Mouse (Mus musculus): ENCODE measurements around the gene Vsig10. TPM values are rescaled to one million over a fixed set of nuclear protein-coding genes. Genes with fewer than 3 reads are reported as not detected.
"Not testable (repeated sequence)": the region's sequence is repeated elsewhere in the genome, so short reads cannot be mapped to it uniquely, and the experiment has no call there.

Gene Vsig10
- total RNA-seq, 2 experiments from 2014 or later: 2.7 TPM; not detected in 1

- no peak for ATAC-seq (replicated peaks; ENCODE audit: low FRiP score, poor library complexity, severe bottlenecking)
Measured at GRCm38 (mm10) chr5:117302899-117303298, 16.0 kb upstream of the Vsig10 start.

DNA sequence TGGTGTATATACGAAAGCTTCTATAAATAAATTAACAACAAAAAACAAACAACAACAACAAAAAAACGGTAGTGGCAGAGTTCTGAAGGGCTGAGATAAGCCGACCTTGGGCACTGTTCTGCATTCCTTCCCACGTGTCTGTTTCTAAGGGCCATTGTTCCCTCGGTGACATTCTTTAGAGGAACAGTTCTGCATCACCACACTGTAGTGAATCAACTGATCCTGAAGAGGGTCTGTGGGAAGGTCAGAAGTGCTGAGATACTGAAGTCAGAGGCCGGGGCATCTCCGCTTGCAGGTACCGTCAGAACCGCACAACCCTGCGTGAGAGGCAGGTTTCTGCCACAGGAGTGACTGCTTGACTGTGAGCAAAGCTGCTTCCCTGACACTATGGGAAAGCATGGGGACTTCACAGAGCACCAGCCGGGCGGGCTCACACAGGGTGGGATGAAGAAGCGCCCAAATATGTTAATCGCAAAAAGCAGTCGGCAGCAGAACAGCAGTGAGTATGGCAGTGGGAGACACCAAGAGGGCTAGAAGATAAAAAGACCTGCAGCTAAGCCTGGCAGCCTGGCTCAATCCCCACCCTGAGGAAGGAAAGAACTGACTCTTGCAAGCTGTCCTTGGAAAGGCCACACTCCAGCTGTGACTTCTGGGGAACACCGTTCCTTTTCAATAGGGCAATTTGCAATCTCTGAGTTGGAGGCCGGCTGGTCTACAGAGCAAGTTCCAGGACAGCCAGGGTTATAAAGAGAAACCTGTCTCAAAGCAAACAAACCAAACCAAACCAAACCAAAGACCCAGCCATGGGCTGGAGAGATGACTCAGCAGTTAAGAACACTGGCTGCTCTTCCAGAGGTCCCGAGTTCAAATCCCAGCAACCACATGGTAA lies 14.9 kb upstream of the Vsig10 start:
- no peak for ATAC-seq (replicated peaks; ENCODE audit: low FRiP score, poor library complexity, severe bottlenecking)

GRCm38 (mm10) chr5:117304947-117305346 lies 13.9 kb upstream of the Vsig10 start:
- ATAC-seq (replicated peaks; ENCODE audit: low FRiP score, poor library complexity, severe bottlenecking): peak; percentile 76

DNA sequence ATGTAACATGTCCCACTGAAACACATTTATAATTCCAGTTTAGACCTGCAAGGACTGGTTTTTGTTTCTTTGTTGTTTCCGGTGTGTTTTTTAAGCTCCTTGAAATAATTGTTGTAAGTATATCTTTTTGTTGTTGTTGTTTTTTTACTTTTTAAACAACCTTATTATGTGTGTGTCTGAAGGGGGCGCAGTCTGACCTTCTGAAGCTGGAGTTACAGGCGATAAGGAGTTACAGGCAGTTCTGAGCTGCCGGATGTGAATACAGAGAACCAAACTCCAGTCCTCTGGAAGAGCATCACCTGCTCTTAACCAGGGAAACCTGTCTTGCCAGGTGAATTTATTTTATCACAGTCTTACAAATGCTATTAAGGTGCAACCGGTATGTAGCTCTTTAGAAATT lies 13.1 kb upstream of the Vsig10 start:
- no peak for ATAC-seq (replicated peaks; ENCODE audit: low FRiP score, poor library complexity, severe bottlenecking)

- ATAC-seq (replicated peaks; ENCODE audit: low FRiP score, poor library complexity, severe bottlenecking): no peak
Measured at GRCm38 (mm10) chr5:117306826-117307225, 12.1 kb upstream of the Vsig10 start.

- ATAC-seq (replicated peaks; ENCODE audit: low FRiP score, poor library complexity, severe bottlenecking): peak; percentile 82
Measured at GRCm38 (mm10) chr5:117307699-117308098, 11.2 kb upstream of the Vsig10 start.

DNA sequence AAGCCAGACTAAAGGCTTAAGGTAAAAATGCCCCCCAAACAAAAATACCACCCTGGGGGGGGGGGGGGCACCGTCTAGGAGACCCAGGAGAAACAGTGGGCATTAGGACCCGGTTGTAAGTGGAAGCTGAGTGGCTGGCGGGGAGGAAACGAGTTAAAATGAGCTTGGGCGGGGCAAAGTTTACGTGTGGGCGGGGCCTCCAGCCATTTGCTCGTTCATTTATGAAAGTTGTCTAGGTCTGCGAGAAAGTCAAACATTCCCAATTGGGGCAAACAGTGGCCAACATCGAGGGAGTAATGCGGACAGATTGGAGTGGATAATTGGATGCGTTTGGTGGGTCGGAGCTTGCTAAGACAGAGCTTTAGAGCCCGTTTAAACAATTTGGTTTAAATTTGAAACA lies 5.5 kb upstream of the Vsig10 start:
- ATAC-seq (replicated peaks; ENCODE audit: low FRiP score, poor library complexity, severe bottlenecking): peak; percentile 75

- ATAC-seq (replicated peaks; ENCODE audit: low FRiP score, poor library complexity, severe bottlenecking): no peak
Measured at GRCm38 (mm10) chr5:117313909-117314308, 5.0 kb upstream of the Vsig10 start.

DNA sequence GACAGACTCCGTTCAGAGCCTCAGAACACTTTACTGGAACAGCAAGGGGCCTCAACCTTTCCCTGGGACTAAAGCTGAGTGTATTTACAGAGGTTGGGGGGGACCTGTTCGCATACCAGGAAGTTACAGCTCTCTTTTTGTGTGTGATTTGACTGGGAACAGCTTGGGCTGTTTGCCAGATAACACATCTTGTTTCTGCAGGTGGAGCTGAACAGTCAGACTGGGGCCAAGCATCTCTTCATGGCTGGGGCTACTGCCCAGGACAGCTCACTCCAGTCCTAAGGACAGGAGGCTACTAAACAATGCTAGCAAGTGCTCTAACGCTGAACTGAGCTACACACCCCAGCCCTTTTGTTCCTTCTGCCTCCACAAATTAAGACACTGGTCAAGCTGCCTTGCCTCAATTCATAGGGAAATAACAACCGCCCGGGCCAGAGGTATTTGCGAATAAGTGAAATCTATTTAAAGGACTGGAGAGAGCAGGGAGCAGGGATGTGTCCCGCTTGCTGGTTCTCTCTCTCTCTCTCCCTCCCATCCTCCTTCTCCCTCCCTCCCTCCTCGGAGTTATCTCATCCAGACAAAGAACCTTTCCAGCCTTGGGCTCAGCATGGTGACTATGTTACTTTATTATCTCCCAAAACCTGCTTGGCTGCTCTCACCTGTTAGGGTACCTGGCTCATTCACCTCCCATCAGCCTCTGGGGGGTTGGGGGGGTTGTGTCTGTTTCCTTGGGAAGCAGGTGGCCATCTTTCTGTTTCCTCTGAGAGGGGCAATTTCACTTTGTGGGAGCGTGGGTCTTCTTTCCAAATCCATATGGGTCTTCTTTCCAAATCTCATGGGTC lies 4.1 kb upstream of the Vsig10 start:
- ATAC-seq (replicated peaks; ENCODE audit: low FRiP score, poor library complexity, severe bottlenecking): no peak

GRCm38 (mm10) chr5:117323751-117324150 lies 4.9 kb downstream of the Vsig10 start:
- ATAC-seq (replicated peaks; ENCODE audit: low FRiP score, poor library complexity, severe bottlenecking): no peak

GRCm38 (mm10) chr5:117326408-117326807 lies 7.5 kb downstream of the Vsig10 start:
- no peak for ATAC-seq (replicated peaks; ENCODE audit: low FRiP score, poor library complexity, severe bottlenecking)

DNA sequence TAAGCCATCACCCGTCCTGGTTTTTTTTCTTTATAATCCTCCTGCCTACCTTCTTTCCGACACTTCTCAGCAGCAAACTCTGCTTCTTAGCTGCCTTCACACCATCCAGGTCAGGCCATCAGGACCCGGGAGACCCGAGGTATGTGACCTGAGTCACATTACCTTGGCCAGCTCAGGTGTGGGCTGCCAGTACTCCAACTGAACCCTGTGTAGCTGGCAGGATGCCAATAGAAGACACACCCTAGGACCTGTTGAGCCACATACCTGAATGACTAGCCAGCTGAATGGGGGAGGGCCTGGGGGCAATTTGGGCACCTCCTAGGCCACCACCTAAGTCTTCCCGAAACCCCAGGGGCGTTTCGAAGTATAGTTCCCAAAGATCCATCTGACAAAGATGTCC lies 11.6 kb downstream of the Vsig10 start:
- no peak for ATAC-seq (replicated peaks; ENCODE audit: low FRiP score, poor library complexity, severe bottlenecking)

DNA sequence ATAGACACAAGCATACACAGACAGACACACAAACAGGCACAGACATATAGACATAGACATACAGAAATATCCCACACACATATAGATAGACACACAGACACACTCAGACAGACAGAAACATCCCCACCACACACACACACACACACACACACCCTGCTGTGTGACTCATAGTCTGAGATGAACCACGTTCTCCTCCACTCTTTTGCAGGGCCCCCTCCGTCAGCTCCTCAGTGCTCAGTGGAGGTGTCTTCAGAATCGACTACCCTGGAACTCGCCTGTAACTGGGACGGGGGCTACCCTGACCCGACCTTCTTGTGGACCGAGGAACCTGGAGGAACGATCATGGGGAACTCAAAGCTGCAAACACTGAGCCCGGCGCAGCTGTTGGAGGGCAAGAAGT lies 19.1 kb downstream of the Vsig10 start:
- ATAC-seq (replicated peaks; ENCODE audit: low FRiP score, poor library complexity, severe bottlenecking): no peak

- ATAC-seq (replicated peaks; ENCODE audit: low FRiP score, poor library complexity, severe bottlenecking): 0 out of 2 replicates have a peak, but pooled peaks have one; percentile 58
Measured at GRCm38 (mm10) chr5:117338503-117338902, 19.6 kb downstream of the Vsig10 start.

DNA sequence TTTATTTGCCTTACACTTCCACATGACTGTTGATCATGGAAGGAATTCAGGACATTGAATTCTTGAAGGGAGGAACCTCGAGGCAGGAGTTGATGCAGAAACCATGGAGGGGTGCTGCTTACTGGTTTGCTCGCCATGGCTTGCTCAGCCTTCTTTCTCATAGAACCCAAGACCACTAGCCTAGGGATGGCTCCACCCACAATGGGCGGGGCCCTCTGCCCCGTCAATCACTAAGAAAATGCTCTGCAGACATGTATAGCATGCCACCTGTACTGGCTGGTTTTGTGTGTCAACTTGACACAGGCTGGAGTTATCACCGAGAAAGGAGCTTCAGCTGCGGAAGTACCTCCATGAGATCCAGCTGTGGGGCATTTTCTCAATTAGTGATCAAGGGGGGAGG lies 21.2 kb downstream of the Vsig10 start:
- ATAC-seq (replicated peaks; ENCODE audit: low FRiP score, poor library complexity, severe bottlenecking): no peak

- ATAC-seq (replicated peaks; ENCODE audit: low FRiP score, poor library complexity, severe bottlenecking): no peak
Measured at GRCm38 (mm10) chr5:117341896-117342295, 23.0 kb downstream of the Vsig10 start.

DNA sequence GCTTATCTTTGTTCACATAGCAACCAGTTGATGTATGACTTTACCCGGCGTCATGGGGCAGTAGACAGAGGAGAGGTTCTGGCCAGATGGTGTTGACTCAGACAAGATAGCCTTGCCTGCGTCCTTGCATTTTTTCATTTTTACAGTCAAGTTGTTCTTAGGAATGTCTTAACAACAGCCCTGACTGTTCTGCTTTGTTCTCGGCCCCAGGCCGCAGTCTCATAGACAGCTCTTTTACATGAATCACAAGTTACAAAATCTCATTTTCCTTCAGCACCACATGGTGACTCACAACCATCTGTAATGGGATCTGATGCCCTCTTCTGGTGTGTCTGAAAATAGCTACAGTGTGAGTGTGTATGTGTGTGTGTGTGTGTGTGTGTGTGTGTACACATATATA lies 25.6 kb downstream of the Vsig10 start:
- ATAC-seq (replicated peaks; ENCODE audit: low FRiP score, poor library complexity, severe bottlenecking): not testable (repeated sequence)

DNA sequence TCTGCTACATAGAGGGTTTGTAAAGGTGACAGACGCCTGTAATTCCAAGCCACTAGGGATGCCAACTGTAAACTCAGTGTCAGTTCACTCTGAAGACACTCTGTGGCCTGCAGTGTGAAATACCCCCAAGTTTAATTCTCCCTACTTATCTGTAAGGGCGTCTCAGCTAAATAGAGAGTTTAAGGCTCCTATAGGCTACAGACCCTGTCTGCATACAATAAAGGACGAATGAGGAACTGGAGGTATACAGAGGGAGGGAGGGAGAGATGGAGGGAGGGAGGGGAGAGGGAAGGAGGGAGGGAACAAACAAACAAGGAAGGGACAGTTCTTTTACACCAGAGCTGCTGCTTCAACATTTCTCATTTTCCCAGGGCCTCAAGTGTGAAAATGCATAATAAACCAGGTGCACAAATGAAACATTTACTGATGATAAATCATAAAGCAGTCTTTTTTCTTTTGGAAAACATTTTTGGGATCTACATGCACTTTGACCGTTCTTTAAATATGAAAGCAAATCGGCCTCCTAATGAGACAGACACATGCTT lies 26.6 kb downstream of the Vsig10 start:
- no peak for ATAC-seq (replicated peaks; ENCODE audit: low FRiP score, poor library complexity, severe bottlenecking)

- ATAC-seq (replicated peaks; ENCODE audit: low FRiP score, poor library complexity, severe bottlenecking): no peak
Measured at GRCm38 (mm10) chr5:117346281-117346680, 27.4 kb downstream of the Vsig10 start.

GRCm38 (mm10) chr5:117347011-117347410 lies 28.1 kb downstream of the Vsig10 start:
- ATAC-seq (replicated peaks; ENCODE audit: low FRiP score, poor library complexity, severe bottlenecking): no peak

GRCm38 (mm10) chr5:117347838-117348237 lies 29.0 kb downstream of the Vsig10 start:
- ATAC-seq (replicated peaks; ENCODE audit: low FRiP score, poor library complexity, severe bottlenecking): no peak
